Mouse (Mus musculus): ENCODE data around the gene Frmd7. TPM values are rescaled to one million over a fixed set of nuclear protein-coding genes. Genes with fewer than 3 reads are reported as not detected.

The Frmd7 gene
- polyA plus RNA-seq, 1 experiment from 2014 or later: 0.17 TPM

Other genes with a start within 250 kb of the Frmd7 start
- gene Stk26, start 101.7 kb downstream of the Frmd7 start, polyA plus RNA-seq (2015; fragmentation: Nextera tagmentation; extraction: Ambion mirVana): 0.71 and 1.0 TPM in 2 replicates
- gene Rap2c, start 75.3 kb upstream of the Frmd7 start, polyA plus RNA-seq (2015; fragmentation: Nextera tagmentation; extraction: Ambion mirVana): 18.3 and 18.4 TPM in 2 replicates

Data from midbrain, embryonic 13.5 days (tissue).